9 mouse cellular contexts compared by ENCODE assay signal in the genomic region with DNA sequence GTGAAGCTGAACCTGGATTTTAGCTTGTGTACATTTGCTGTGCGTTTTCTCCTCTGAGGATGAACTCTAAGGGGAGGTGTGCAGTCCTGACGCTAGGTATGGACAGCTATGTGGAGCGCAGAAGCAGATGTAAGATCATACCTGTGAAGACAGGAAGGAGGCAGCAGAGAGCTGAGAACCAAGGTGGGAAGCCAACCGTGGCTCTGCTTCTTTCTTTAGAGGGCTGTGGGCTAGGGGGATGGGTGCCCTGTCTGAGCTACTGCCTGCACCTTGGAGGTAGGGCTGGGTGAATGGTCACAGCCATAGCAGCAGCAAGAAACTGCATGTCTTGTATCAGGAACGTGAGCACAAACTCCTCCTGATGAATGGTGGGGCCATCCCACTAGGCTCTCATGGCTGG.
A peak's percentile ranks its signal among the peaks of the same experiment; 100 is the strongest.
DNase-seq lines count a peak whose midpoint lies in the region; ATAC-seq and TF ChIP-seq lines count a peak whose summit lies in the region.
"Had no signal": no experiment of that assay in that cellular context is flagged by ENCODE, and none has a peak within 500 bp of the region (broad histone marks: within the 10 kb centered on the region; RNA-seq: fewer than 3 reads in every experiment).

No protein-coding gene starts in this region.

- DNase-seq in cerebellum, adult 8-10 months: peak; percentile 12
- DNase-seq in lung, postnatal 0 days (ENCODE audit: low spot score): no peak
- DNase-seq in lung, postnatal 25 days (ENCODE audit: low spot score): no peak
- DNase-seq in testis, postnatal 14 days (ENCODE audit: low spot score): no peak
- no peak for DNase-seq in MN1 (ENCODE audit: low spot score)

- ATAC-seq in cerebellum, adult (ENCODE audit: insufficient number of reproducible peaks, low FRiP score, low TSS enrichment): no peak; the same call in 1 of the 2 replicates
- no peak for ATAC-seq in lung, postnatal 0 days
- ATAC-seq in hindbrain, embryonic 13.5 days (ENCODE audit: low FRiP score): peak; percentile 80
- ATAC-seq in neural tube, embryonic 14.5 days (ENCODE audit: low read depth): peak; percentile 70

- H3K27me3 ChIP-seq in lung, postnatal 0 days (replicated peaks; ENCODE audit: insufficient read depth, low read length): no peaks in the 10 kb centered on the region
- no peaks in the 10 kb centered on the region for H3K27me3 ChIP-seq in hindbrain, embryonic 13.5 days
- H3K27me3 ChIP-seq in neural tube, embryonic 14.5 days (ENCODE audit: control insufficient read depth, insufficient read depth, low read length): no peaks in the 10 kb centered on the region
- H3K27me3 ChIP-seq: heart, embryonic 15.5 days had no signal

- no peak for TF ChIP-seq EP300 in lung, postnatal 0 days (IDR thresholded peaks at IDR 0.05)

- H3K9ac ChIP-seq in lung, postnatal 0 days (replicated peaks; ENCODE audit: low read depth): no peak overlapping the region
- H3K9ac ChIP-seq in hindbrain, embryonic 13.5 days: no peak overlapping the region
- no peak overlapping the region for H3K9ac ChIP-seq in neural tube, embryonic 14.5 days (replicated peaks; ENCODE audit: low read depth, low read length)
- H3K9ac ChIP-seq: heart, embryonic 15.5 days had no signal

- 30% methylated on average over 5 of the region's 5 CpGs for WGBS in lung, postnatal 0 days
- WGBS in hindbrain, embryonic 13.5 days: 32% methylated on average over 5 of the region's 5 CpGs
- WGBS in neural tube, embryonic 14.5 days: 35% methylated on average over 5 of the region's 5 CpGs

- H3K4me1 ChIP-seq in lung, postnatal 0 days (ENCODE audit: insufficient read depth, low read depth, low read length): no peaks in the 10 kb centered on the region
- H3K4me1 ChIP-seq in hindbrain, embryonic 13.5 days (replicated peaks): peaks cover 5% of the 10 kb centered on the region; the same call in 1 of the 2 replicates
- peaks cover under 1% of the 10 kb centered on the region; the same call in 1 of the 2 replicates for H3K4me1 ChIP-seq in neural tube, embryonic 14.5 days (ENCODE audit: control insufficient read depth, insufficient read depth, low read length)
- H3K4me1 ChIP-seq: heart, embryonic 15.5 days had no signal

- no peak overlapping the region for H3K4me3 ChIP-seq in lung, postnatal 0 days (ENCODE audit: low read depth, low read length)
- no peak overlapping the region for H3K4me3 ChIP-seq in hindbrain, embryonic 13.5 days
- no peak overlapping the region for H3K4me3 ChIP-seq in neural tube, embryonic 14.5 days (ENCODE audit: low read depth, low read length)
- H3K4me3 ChIP-seq: heart, embryonic 15.5 days had no signal

- no peaks in the 10 kb centered on the region for H3K36me3 ChIP-seq in lung, postnatal 0 days (ENCODE audit: insufficient read depth, low read length)
- H3K36me3 ChIP-seq in hindbrain, embryonic 13.5 days: no peaks in the 10 kb centered on the region
- no peaks in the 10 kb centered on the region for H3K36me3 ChIP-seq in neural tube, embryonic 14.5 days (ENCODE audit: control insufficient read depth, insufficient read depth, low read length)
- H3K36me3 ChIP-seq: heart, embryonic 15.5 days had no signal

- no peaks in the 10 kb centered on the region for H3K9me3 ChIP-seq in lung, postnatal 0 days (ENCODE audit: low read length)
- H3K9me3 ChIP-seq in hindbrain, embryonic 13.5 days: no peaks in the 10 kb centered on the region
- no peaks in the 10 kb centered on the region for H3K9me3 ChIP-seq in neural tube, embryonic 14.5 days (ENCODE audit: control insufficient read depth, low read length)
- H3K9me3 ChIP-seq: heart, embryonic 15.5 days had no signal

- H3K4me2 ChIP-seq in lung, postnatal 0 days (replicated peaks; ENCODE audit: low read depth, low read length): no peak overlapping the region
- H3K4me2 ChIP-seq in hindbrain, embryonic 13.5 days: no peak overlapping the region
- no peak overlapping the region for H3K4me2 ChIP-seq in neural tube, embryonic 14.5 days (ENCODE audit: low read depth, low read length)
- H3K4me2 ChIP-seq: heart, embryonic 15.5 days had no signal

- H3K27ac ChIP-seq in lung, postnatal 0 days (ENCODE audit: low read length): no peak overlapping the region
- no peak overlapping the region for H3K27ac ChIP-seq in hindbrain, embryonic 13.5 days
- H3K27ac ChIP-seq in neural tube, embryonic 14.5 days (ENCODE audit: low read depth, low read length): no peak overlapping the region
- H3K27ac ChIP-seq: heart, embryonic 15.5 days had no signal

- peak; percentile 54 for TF ChIP-seq CTCF in lung, postnatal 0 days (IDR thresholded peaks at IDR 0.05)

Comparison
In these comparisons a context has a peak if more than half of its experiments do, and no peak if none do; other contexts are left out.
1. ATAC-seq: peak in hindbrain, embryonic 13.5 days (single experiment) and neural tube, embryonic 14.5 days (single experiment); none in cerebellum, adult (single experiment) and lung, postnatal 0 days (single experiment).